Mouse (Mus musculus) C2C12 (cell line): ENCODE measurements around the gene Spocd1. TPM values are rescaled to one million over a fixed set of nuclear protein-coding genes. Genes with fewer than 3 reads are reported as not detected.
A peak's percentile ranks its signal among the peaks of the same experiment; 100 is the strongest.

Experiments
- H3K27me3 ChIP-seq: one replicate; pipeline ENCODE4 v1.6.1; 2011; ENCODE audit not compliant: control insufficient read depth, insufficient read depth, insufficient read length
- H3K36me3 ChIP-seq: one replicate; pipeline ENCODE4 v1.6.1; 2011; ENCODE audit not compliant: control insufficient read depth, insufficient read depth
- H3K4me3 ChIP-seq: one replicate; pipeline ENCODE4 v1.5.1; 2011; ENCODE audit warnings: mild to moderate bottlenecking, control low read depth; ENCODE audit not compliant: poor library complexity, insufficient read depth, severe bottlenecking
- H3K79me2 ChIP-seq: one replicate; pipeline ENCODE4 v1.6.1; 2011; ENCODE audit not compliant: control insufficient read depth, insufficient read depth
- H3K79me3 ChIP-seq: one replicate; pipeline ENCODE4 v1.6.1; 2011; ENCODE audit warnings: low read depth, control low read depth
- H3ac ChIP-seq: one replicate; pipeline ENCODE3; 2011; ENCODE audit warnings: low read depth; ENCODE audit not compliant: control insufficient read depth, insufficient read length
- CEBPB ChIP-seq: IDR thresholded peaks from one replicate; pipeline ENCODE4 v1.6.1; 2011; ENCODE audit warnings: low read depth, mild to moderate bottlenecking, control low read depth, moderate library complexity
- CTCF ChIP-seq: IDR thresholded peaks from one replicate; pipeline ENCODE4 v1.5.1; 2011; ENCODE audit not compliant: control insufficient read depth, insufficient read depth, insufficient read length
- FOSL1 ChIP-seq: IDR thresholded peaks from one replicate; pipeline ENCODE4 v1.8.0; 2011; ENCODE audit warnings: mild to moderate bottlenecking, low read length; ENCODE audit not compliant: poor library complexity, insufficient read depth, severe bottlenecking
- MAX ChIP-seq: IDR thresholded peaks from one replicate; pipeline ENCODE4 v1.6.1; 2011; ENCODE audit warnings: mild to moderate bottlenecking, control low read depth
- MYOD1 ChIP-seq: IDR thresholded peaks from one replicate; pipeline ENCODE4 v1.6.1; 2011; ENCODE audit warnings: low read depth; ENCODE audit not compliant: control insufficient read depth, insufficient read length
- MYOG ChIP-seq: IDR thresholded peaks from one replicate; pipeline ENCODE4 v1.6.1; 2011; ENCODE audit not compliant: control insufficient read depth, insufficient read length; ENCODE audit errors: extremely low read depth
- USF1 ChIP-seq: IDR thresholded peaks from one replicate; pipeline ENCODE4 v1.6.1; 2011; ENCODE audit warnings: low read depth, mild to moderate bottlenecking, control low read depth, moderate library complexity
- polyA plus RNA-seq: library from polyadenylated mRNA; unstranded; fragments of >200 nt; fragmentation: generic; extraction: Trizol; gene quantifications from one replicate; pipeline ENCODE4 v1.2.1, GENCODE M21; 2012; ENCODE audit warnings: missing spikeins

Spocd1 gene
- polyA plus RNA-seq, 1 experiment: 0.02 TPM

DNA sequence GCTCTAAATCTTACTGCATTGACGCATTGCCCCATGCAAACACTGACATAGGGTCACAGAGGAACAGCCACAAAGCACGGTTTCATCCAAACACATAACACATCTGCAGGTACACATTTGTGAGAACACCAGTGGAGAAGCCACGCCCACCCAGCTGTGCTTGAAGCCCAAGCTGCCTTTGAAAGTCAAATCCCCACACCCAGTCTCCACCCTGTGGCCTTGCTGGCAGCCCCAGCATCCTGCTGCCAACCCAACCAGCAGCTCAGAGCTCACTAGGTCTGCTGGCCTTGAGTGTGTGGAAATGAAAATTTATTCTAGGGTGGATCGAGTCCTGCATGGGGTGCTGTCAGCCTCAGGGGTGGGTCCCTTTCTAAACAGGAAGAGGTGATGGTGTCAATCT, 48.2 kb downstream of the Spocd1 start:
- no peaks in the 10 kb centered on the region for H3K36me3 ChIP-seq
- TF ChIP-seq CEBPB (no peak), MAX (no peak), CTCF (no peak), MYOD1 (no peak), MYOG (no peak), USF1 (no peak), FOSL1 (no peak)
- H3K79me2 ChIP-seq: no peaks in the 10 kb centered on the region
- peaks cover 79% of the 10 kb centered on the region for H3K27me3 ChIP-seq
- H3ac ChIP-seq: no peak overlapping the region
- no peak overlapping the region for H3K4me3 ChIP-seq
- no peaks in the 10 kb centered on the region for H3K79me3 ChIP-seq

DNA sequence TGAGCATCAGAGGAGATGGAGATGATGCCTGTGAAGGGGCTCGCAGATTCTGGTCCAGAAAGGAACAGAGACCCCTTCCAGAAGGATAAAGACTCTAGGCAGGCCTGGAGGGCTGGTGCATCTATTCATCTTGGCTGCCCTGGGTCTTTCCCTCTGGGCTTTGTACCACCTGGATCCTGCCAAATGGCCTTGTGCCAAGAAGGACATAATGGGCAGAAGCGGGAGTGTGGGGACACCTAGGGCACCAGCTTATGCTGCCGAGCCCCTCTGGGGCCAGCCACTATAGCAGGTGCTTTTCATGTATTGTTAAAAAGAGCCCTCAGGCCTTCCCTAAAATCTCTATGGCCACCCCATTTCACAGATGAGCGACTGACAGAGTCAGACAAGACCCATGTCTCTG, 49.2 kb downstream of the Spocd1 start:
- H3K79me3 ChIP-seq: no peaks in the 10 kb centered on the region
- no peaks in the 10 kb centered on the region for H3K79me2 ChIP-seq
- no peak overlapping the region for H3K4me3 ChIP-seq
- no peak overlapping the region for H3ac ChIP-seq
- TF ChIP-seq MYOD1: no peak
- no peak for TF ChIP-seq MAX
- no peak for TF ChIP-seq CTCF
- TF ChIP-seq USF1: no peak
- TF ChIP-seq CEBPB: no peak
- TF ChIP-seq MYOG: no peak
- TF ChIP-seq FOSL1: no peak
- H3K27me3 ChIP-seq: peaks cover 79% of the 10 kb centered on the region
- H3K36me3 ChIP-seq: no peaks in the 10 kb centered on the region

DNA sequence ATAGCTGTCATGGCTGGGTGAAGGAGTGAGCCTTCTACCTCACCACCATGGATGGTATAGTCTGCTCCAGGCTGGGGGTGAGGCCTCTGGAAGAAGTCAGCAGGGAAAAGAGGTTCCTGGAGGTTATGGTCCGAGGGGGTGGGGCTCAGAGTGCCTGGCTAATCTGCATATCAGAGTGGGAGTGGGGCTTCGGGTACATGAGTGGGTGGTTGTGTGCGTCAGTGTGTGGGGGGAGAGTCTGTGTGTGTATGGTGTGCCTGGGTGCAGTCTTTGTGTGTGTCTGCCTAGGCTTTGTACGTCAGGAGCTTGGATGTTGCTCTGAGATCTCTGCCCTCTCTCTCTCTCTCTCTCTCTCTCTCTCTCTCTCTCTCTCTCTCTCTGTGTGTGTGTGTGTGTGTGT, 49.9 kb downstream of the Spocd1 start:
- Histone ChIP-seq H3K79me2 (no peaks in the 10 kb centered on the region), H3K79me3 (no peaks in the 10 kb centered on the region), H3K4me3 (no peak overlapping the region), H3ac (no peak overlapping the region), H3K27me3 (peaks cover 77% of the 10 kb centered on the region), H3K36me3 (no peaks in the 10 kb centered on the region)
- TF ChIP-seq MYOG (no peak), CTCF (no peak), MAX (no peak), FOSL1 (no peak), CEBPB (no peak), MYOD1 (no peak), USF1 (no peak)

DNA sequence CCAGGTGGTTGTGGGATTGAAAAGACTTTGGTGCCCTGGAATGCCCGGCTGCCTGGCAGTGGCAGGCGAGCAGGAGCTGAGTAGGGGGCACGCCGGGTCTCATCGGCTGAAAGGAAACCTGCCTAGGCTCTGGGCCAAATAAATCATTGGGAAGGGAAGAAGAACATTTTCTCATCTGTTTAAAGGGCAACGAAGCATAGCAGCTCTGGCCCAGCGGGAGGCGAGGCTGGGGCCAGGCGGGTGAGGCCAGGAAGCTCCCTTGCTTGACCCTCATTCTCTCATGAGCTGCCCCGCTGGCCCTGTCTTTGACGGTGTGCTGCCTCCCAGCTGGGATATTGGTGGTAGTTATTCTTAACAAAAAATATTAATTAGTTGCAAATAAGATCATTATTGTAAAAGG, 52.6 kb downstream of the Spocd1 start:
- TF ChIP-seq MYOG (no peak), CEBPB (no peak), CTCF (no peak), MYOD1 (no peak)
- peaks cover 79% of the 10 kb centered on the region for H3K27me3 ChIP-seq
- H3K79me3 ChIP-seq: no peaks in the 10 kb centered on the region
- H3ac ChIP-seq: no peak overlapping the region
- H3K79me2 ChIP-seq: no peaks in the 10 kb centered on the region
- no peaks in the 10 kb centered on the region for H3K36me3 ChIP-seq
- H3K4me3 ChIP-seq: no peak overlapping the region

DNA sequence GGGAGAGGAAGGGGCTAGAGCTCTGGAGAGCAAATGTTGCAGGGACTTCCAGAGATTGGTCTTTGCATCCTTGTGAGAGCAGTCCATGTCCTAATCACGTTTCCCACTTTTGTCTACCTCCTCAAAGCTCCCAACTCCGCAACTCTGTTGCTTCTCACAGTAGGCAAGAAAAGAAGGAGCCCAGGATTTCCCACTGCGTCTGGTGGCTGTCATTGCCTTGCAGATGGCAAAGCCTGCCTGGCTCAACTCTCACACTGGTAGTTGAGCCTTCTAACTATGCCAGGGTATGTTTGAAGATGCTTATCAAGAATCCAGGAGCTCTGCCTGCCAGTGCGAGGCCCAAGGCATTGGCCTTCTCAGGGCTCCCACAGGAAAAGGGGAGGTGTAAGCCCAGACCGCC, 54.0 kb downstream of the Spocd1 start:
- Histone ChIP-seq H3K27me3 (peaks cover 71% of the 10 kb centered on the region), H3K79me3 (no peaks in the 10 kb centered on the region), H3K4me3 (no peak overlapping the region), H3K36me3 (no peaks in the 10 kb centered on the region), H3K79me2 (no peaks in the 10 kb centered on the region), H3ac (no peak overlapping the region)
- no peak for TF ChIP-seq MYOD1
- no peak for TF ChIP-seq MAX
- no peak for TF ChIP-seq CEBPB
- TF ChIP-seq FOSL1: no peak
- no peak for TF ChIP-seq USF1
- no peak for TF ChIP-seq CTCF
- TF ChIP-seq MYOG: no peak

DNA sequence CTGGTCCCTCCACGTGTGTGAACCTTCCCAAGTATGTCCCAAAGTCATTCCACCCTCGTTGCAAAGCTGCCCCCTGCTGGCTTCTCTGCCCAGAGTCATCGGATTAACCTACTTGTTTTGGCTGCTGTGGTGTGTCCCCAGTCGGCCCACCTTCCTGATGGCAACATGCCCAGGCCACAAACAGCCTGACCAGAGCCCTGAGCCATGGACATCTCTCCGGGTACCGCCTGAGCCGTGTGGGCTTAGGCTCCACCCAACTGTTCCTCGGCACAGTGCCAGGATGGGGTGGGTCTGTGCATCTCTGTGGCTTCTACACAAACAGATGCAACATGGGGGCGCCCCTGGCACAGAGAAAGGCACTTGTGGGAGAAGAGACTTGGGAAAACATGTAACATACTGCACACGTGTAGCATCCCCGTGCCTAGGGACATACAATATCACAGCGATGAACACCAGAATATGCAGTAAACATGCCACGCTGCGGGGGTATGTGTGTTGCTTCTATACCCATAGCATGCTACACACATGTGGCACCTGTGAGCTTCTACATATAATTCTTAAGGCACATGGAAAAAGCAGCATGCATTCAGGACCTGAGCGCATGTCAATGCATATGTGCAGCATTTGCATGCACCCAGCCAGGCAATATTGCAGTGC, 54.8 kb downstream of the Spocd1 start:
- Histone ChIP-seq H3K27me3 (peaks cover 63% of the 10 kb centered on the region), H3K4me3 (no peak overlapping the region), H3K79me3 (no peaks in the 10 kb centered on the region)

More for the DNA sequence above, 54.8 kb downstream of the Spocd1 start:
- Histone ChIP-seq H3K36me3 (no peaks in the 10 kb centered on the region), H3ac (no peak overlapping the region), H3K79me2 (no peaks in the 10 kb centered on the region)
- peak; percentile 62 for TF ChIP-seq CTCF
- TF ChIP-seq MYOD1: no peak
